Comparison of ENCODE assay signal across 7 mouse cellular contexts in genomic region chr10:60373937-60374578, GRCm38 (mm10). TPM values are rescaled to one million over a fixed set of nuclear protein-coding genes. Genes with fewer than 3 reads are reported as not detected.
DNase-seq lines count a peak whose midpoint lies in the region; ATAC-seq lines count a peak whose summit lies in the region.

No protein-coding gene starts in this region.

- ATAC-seq in lung, embryonic 15.5 days (ENCODE audit: borderline replicate concordance, extremely low read depth, low FRiP score, low TSS enrichment), result peak; percentile 28; the same call in 1 of the 2 replicates

- no peak overlapping the region for H3K4me2 ChIP-seq in lung, embryonic 15.5 days

- DNase-seq in adipocyte (ENCODE audit: low spot score), result peak; percentile 97
- peak; percentile 49 for DNase-seq in embryo, embryonic 10 days (ENCODE audit: low spot score)
- DNase-seq in induced T-regulatory cell, adult 2 months (ENCODE audit: low read depth), result peak; percentile 40
- DNase-seq in right cerebral cortex, postnatal 36 days (ENCODE audit: low spot score in 2 of 2), result no peak
- DNase-seq in thymus, postnatal 25 days, result no peak
- DNase-seq in layer of hippocampus, postnatal 36 days, result no peak

- peak overlapping the region; percentile 73 for H3K27ac ChIP-seq in lung, embryonic 15.5 days

- 43% methylated on average over 8 of the region's 8 CpGs for WGBS in lung, embryonic 15.5 days

- H3K9me3 ChIP-seq in lung, embryonic 15.5 days, result no peaks in the 10 kb centered on the region

- peaks cover 15% of the 10 kb centered on the region; the same call in 1 of the 2 replicates for H3K4me1 ChIP-seq in lung, embryonic 15.5 days

- no peak overlapping the region for H3K4me3 ChIP-seq in lung, embryonic 15.5 days

- no peaks in the 10 kb centered on the region for H3K36me3 ChIP-seq in lung, embryonic 15.5 days

- H3K9ac ChIP-seq in lung, embryonic 15.5 days, result no peak overlapping the region

- no peaks in the 10 kb centered on the region for H3K27me3 ChIP-seq in lung, embryonic 15.5 days

RNA-seq across cellular contexts. Expression of gene Gm17455, which starts 25.5 kb away (rescaled TPM):
- polyA plus RNA-seq in lung, embryonic 15.5 days (2015; fragmentation: Nextera tagmentation; extraction: Ambion mirVana), result 0.45 and 0.54 TPM in 2 replicates
- not detected for total RNA-seq in layer of hippocampus, postnatal 36 days (2021)

RNA-seq across cellular contexts. Expression of gene Vsir, which starts 27.4 kb away (rescaled TPM):
- polyA plus RNA-seq in lung, embryonic 15.5 days (2015; fragmentation: Nextera tagmentation; extraction: Ambion mirVana), result 5.2 and 7.2 TPM in 2 replicates
- total RNA-seq in layer of hippocampus, postnatal 36 days (2021), result 10 to 100 TPM; 19.8 to 22.9 TPM

Comparison
In these comparisons a context has a peak if more than half of its experiments do, and no peak if none do; other contexts are left out.
1. DNase-seq: peak in adipocyte (single experiment), embryo, embryonic 10 days (single experiment) and induced T-regulatory cell, adult 2 months (single experiment); none in right cerebral cortex, postnatal 36 days (0 of 2), thymus, postnatal 25 days (single experiment) and layer of hippocampus, postnatal 36 days (0 of 2).